Mouse (Mus musculus): ENCODE data around the gene Rtn2. TPM values are rescaled to one million over a fixed set of nuclear protein-coding genes. Genes with fewer than 3 reads are reported as not detected.

Gene Rtn2
- polyA plus RNA-seq, 1 experiment = 76.2 TPM

- no peak for TF ChIP-seq CTCF (IDR thresholded peaks at IDR 0.05; ENCODE audit: insufficient read depth, low read length)
- TF ChIP-seq POLR2A (IDR thresholded peaks at IDR 0.05; ENCODE audit: borderline replicate concordance, extremely low read depth, low read depth, low read length) = no peak
- no peak for DNase-seq
- WGBS = 81% methylated on average over 11 of the region's 11 CpGs
- Histone ChIP-seq H3K4me1 (ENCODE audit: control insufficient read depth, insufficient read depth, low read length) (peaks cover 11% of the 10 kb centered on the region), H3K4me3 (replicated peaks; ENCODE audit: extremely low read depth, low read depth, low read length) (no peak overlapping the region)
Observed at GRCm38 (mm10) chr7:19324221-19324620, 41.8 kb downstream of the Rtn2 start.

GRCm38 (mm10) chr7:19325262-19326199 lies 43.1 kb downstream of the Rtn2 start:
- H3K4me1 ChIP-seq (ENCODE audit: control insufficient read depth, insufficient read depth, low read length) = peaks cover 6% of the 10 kb centered on the region
- H3K4me3 ChIP-seq (replicated peaks; ENCODE audit: extremely low read depth, low read depth, low read length) = no peak overlapping the region
- no peak for DNase-seq
- TF ChIP-seq CTCF (IDR thresholded peaks at IDR 0.05; ENCODE audit: insufficient read depth, low read length) (no peak), POLR2A (IDR thresholded peaks at IDR 0.05; ENCODE audit: borderline replicate concordance, extremely low read depth, low read depth, low read length) (no peak)
- WGBS = 67% methylated on average over 21 of the region's 21 CpGs

GRCm38 (mm10) chr7:19326359-19326758 lies 43.9 kb downstream of the Rtn2 start:
- Histone ChIP-seq H3K4me3 (replicated peaks; ENCODE audit: extremely low read depth, low read depth, low read length) (no peak overlapping the region), H3K4me1 (ENCODE audit: control insufficient read depth, insufficient read depth, low read length) (peaks cover 6% of the 10 kb centered on the region)
- TF ChIP-seq POLR2A (IDR thresholded peaks at IDR 0.05; ENCODE audit: borderline replicate concordance, extremely low read depth, low read depth, low read length) (0 out of 2 replicates have a peak, but pooled peaks have one; percentile 27), CTCF (IDR thresholded peaks at IDR 0.05; ENCODE audit: insufficient read depth, low read length) (no peak)
- WGBS = under 1% methylated on average over 20 of the region's 20 CpGs
- DNase-seq = peak; percentile 92

GRCm38 (mm10) chr7:19327128-19327527 lies 44.7 kb downstream of the Rtn2 start:
- WGBS = 1% methylated on average over 22 of the region's 22 CpGs
- peak overlapping the region; percentile 33 for H3K4me3 ChIP-seq (replicated peaks; ENCODE audit: extremely low read depth, low read depth, low read length)
- DNase-seq = peak; percentile 87
- no peak for TF ChIP-seq CTCF (IDR thresholded peaks at IDR 0.05; ENCODE audit: insufficient read depth, low read length)
- TF ChIP-seq POLR2A (IDR thresholded peaks at IDR 0.05; ENCODE audit: borderline replicate concordance, extremely low read depth, low read depth, low read length) = peak; percentile 82; the same call in 1 of the 2 replicates
- H3K4me1 ChIP-seq (ENCODE audit: control insufficient read depth, insufficient read depth, low read length) = peaks cover 6% of the 10 kb centered on the region

GRCm38 (mm10) chr7:19327782-19328181 lies 45.4 kb downstream of the Rtn2 start:
- WGBS = 69% methylated on average over 5 of the region's 5 CpGs
- no peak overlapping the region for H3K4me3 ChIP-seq (replicated peaks; ENCODE audit: extremely low read depth, low read depth, low read length)
- H3K4me1 ChIP-seq (ENCODE audit: control insufficient read depth, insufficient read depth, low read length) = peaks cover 9% of the 10 kb centered on the region
- TF ChIP-seq CTCF (IDR thresholded peaks at IDR 0.05; ENCODE audit: insufficient read depth, low read length) (no peak), POLR2A (IDR thresholded peaks at IDR 0.05; ENCODE audit: borderline replicate concordance, extremely low read depth, low read depth, low read length) (no peak)
- no peak for DNase-seq

- Histone ChIP-seq H3K4me3 (replicated peaks; ENCODE audit: extremely low read depth, low read depth, low read length) (no peak overlapping the region), H3K4me1 (ENCODE audit: control insufficient read depth, insufficient read depth, low read length) (peaks cover 11% of the 10 kb centered on the region)
- no peak for TF ChIP-seq POLR2A (IDR thresholded peaks at IDR 0.05; ENCODE audit: borderline replicate concordance, extremely low read depth, low read depth, low read length)
- no peak for TF ChIP-seq CTCF (IDR thresholded peaks at IDR 0.05; ENCODE audit: insufficient read depth, low read length)
- DNase-seq = no peak
Observed at GRCm38 (mm10) chr7:19328425-19328824, 46.0 kb downstream of the Rtn2 start.

GRCm38 (mm10) chr7:19331910-19332309 lies 49.5 kb downstream of the Rtn2 start:
- 66% methylated on average over 2 of the region's 2 CpGs for WGBS
- no peak for DNase-seq
- Histone ChIP-seq H3K4me1 (ENCODE audit: control insufficient read depth, insufficient read depth, low read length) (peaks cover 8% of the 10 kb centered on the region), H3K4me3 (replicated peaks; ENCODE audit: extremely low read depth, low read depth, low read length) (no peak overlapping the region)
- TF ChIP-seq POLR2A (IDR thresholded peaks at IDR 0.05; ENCODE audit: borderline replicate concordance, extremely low read depth, low read depth, low read length) (no peak), CTCF (IDR thresholded peaks at IDR 0.05; ENCODE audit: insufficient read depth, low read length) (no peak)

GRCm38 (mm10) chr7:19332709-19333352 lies 50.4 kb downstream of the Rtn2 start:
- DNase-seq = peak; percentile 66
- TF ChIP-seq CTCF (IDR thresholded peaks at IDR 0.05; ENCODE audit: insufficient read depth, low read length) = no peak
- TF ChIP-seq POLR2A (IDR thresholded peaks at IDR 0.05; ENCODE audit: borderline replicate concordance, extremely low read depth, low read depth, low read length) = no peak
- WGBS = under 1% methylated on average over 52 of the region's 52 CpGs
- Histone ChIP-seq H3K4me3 (replicated peaks; ENCODE audit: extremely low read depth, low read depth, low read length) (peak overlapping the region; percentile 88), H3K4me1 (ENCODE audit: control insufficient read depth, insufficient read depth, low read length) (peaks cover 5% of the 10 kb centered on the region)

GRCm38 (mm10) chr7:19335583-19335982 lies 53.2 kb downstream of the Rtn2 start:
- DNase-seq = no peak
- no peak for TF ChIP-seq CTCF (IDR thresholded peaks at IDR 0.05; ENCODE audit: insufficient read depth, low read length)
- TF ChIP-seq POLR2A (IDR thresholded peaks at IDR 0.05; ENCODE audit: borderline replicate concordance, extremely low read depth, low read depth, low read length) = no peak
- H3K4me1 ChIP-seq (ENCODE audit: control insufficient read depth, insufficient read depth, low read length) = peaks cover 5% of the 10 kb centered on the region
- WGBS = 40% methylated on average over 3 of the region's 3 CpGs
- H3K4me3 ChIP-seq (replicated peaks; ENCODE audit: extremely low read depth, low read depth, low read length) = no peak overlapping the region

Measured in lung, adult 2 months (tissue).